Mouse (Mus musculus): ENCODE data around the gene Ier2.

Ier2 gene

GRCm38 (mm10) chr8:84662581-84663065 is at the start of gene Ier2:
Ier2 (minus strand) TSS chr8:84662852.
- peak; percentile 92 for DNase-seq

GRCm38 (mm10) chr8:84711933-84712758 is 49.5 kb upstream of the Ier2 start:
- DNase-seq: no peak

- no peak for DNase-seq
These were observed 48.7 kb upstream of the Ier2 start for GRCm38 (mm10) chr8:84711312-84711711.

GRCm38 (mm10) chr8:84709931-84710330 is 47.3 kb upstream of the Ier2 start:
- DNase-seq: no peak

GRCm38 (mm10) chr8:84708774-84709475 is 46.3 kb upstream of the Ier2 start:
- peak; percentile 87 for DNase-seq

DNA sequence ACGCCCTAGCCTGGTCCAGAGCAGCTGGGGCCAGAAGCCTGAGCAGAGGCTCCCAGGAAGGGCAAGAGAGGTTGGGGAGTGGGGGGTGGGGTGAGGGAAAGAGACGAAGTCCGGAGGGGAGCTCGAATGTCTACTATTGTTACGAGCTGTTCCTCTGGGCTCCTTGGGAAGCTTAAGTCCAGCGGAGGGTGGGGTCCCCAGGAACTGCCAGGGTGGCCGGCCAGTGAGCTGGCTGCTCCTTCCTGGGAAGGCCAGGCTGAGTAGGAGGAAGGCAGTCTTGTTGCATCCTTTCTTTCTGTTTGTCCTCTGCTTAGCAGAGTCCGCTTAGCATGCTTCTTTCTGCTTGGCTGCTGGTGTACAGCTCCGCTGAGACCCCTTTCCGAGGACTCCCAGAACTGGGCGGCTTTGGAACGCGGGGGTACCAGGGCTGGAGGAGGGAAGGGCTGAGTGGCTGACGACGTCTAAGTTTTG is 45.5 kb upstream of the Ier2 start:
- no peak for DNase-seq

GRCm38 (mm10) chr8:84707267-84707883 is 44.7 kb upstream of the Ier2 start:
- DNase-seq: peak; percentile 63

DNA sequence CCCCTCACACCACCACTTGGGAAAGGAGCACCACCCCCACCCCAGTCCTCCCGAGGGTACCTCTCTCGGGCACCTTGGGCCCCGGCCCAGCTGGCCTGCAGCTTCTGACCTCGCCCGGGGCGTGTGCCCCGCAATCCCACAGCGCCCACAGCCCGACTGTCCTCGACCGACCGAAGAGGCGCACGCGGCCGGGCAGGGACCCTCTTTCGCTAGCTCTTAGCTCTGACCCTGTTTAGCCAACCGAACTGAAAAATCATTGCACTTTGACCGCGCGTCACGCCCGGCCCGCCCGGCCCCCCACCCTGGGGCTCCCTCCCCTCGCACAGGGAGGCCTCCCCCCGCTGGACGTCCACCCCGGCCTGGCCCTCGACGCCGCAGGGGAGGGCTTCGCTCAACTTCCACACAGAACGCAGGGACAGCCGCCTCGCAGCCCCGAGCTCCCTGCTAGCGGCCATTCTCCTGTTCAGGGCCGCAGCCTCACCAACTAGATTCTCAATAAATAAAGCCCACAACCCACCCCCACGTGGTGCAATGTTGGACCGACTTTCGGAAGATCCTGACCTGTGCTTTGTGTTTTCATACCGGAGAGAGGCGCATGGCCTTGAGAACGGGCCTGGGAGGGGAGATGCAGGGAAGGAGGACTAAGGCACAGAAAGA is 44.1 kb upstream of the Ier2 start:
- peak; percentile 15 for DNase-seq

DNA sequence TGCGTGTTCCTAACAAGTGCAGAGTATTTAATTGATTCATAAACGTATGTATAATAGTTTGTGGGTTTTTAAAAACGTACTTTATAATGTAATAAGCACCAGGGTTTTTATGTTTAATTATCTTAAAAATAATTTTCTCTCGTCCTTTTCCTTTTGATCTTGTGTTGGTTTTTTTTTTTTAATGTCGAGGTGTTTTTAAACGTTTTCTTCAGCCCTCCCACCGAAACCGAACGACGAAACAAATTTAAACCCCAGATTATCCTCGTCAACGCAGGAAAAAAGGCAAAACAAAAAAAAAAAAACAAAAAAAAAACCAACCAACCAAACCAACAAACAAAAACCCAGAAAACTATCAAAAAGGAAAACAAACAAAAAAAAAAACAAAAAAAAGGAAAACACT is 43.3 kb upstream of the Ier2 start:
- DNase-seq: no peak

DNA sequence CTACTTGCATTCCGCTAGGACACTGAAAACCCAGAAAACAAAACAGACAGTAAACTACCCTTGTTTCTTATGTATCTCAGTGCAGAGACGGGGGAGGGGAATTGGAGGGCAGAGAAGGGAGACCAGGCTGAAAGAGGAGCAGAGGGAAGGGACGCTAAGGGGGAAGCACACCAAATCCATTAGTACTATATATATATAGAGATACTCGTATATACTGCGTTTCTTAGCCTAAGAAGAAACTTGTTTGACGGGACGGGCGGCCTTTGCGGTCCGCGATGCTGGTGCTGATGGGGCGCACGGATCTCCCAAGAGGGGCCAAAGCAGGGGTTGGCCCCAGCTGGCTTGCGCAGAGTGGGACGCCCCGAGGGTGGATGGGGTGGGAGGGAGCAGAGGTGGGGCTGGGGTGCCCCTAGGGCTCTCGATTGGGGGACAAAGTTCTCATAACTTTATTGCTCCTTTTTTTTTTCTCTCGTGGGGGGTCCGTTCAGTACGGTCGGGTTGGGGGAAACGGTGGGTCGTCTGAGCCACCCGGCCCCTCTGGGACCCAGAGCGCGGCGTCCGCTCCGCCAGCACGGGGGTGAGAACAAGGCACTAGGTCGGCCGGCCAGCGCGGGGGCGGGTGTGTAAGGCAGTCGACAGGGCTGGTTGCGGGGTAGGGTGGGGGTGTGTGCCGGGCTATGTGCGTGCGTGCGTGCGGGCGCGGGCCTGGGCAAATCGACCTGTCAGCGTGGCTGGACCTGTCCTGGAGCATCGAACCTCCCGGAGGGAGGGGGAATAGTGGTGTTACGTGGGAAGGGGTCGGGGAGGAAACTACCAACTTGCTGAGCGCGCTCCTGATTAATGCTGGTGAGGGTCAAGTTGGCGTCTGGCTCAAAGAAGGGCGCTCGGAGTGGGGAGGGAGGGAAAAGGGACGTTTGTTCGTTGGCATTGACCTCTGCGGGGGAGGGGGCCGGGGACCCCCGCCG is 42.5 kb upstream of the Ier2 start:
- DNase-seq: peak; percentile 31

DNA sequence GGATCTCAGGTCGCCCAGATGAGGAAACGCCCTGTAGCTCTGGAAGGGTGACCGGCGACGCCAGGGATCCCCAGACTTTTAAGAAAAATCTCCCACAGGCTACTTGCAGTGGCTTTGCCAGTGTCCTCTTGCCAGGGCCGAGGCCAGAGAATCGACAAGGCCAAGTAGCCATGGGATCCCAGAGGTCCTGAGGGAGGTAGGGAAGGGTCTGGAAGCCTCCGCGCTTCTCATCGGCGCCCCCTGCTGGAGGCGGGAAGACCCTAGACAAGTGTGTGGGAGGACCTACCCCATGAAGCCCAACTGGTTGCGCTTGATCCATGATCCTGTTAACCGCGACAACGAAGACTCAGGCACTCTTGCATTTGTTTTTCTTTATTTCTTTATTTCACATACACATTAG is 41.7 kb upstream of the Ier2 start:
- peak; percentile 91 for DNase-seq

- DNase-seq: peak; percentile 64
These were observed 41.0 kb upstream of the Ier2 start for GRCm38 (mm10) chr8:84703466-84704249.

GRCm38 (mm10) chr8:84702963-84703465 is 40.4 kb upstream of the Ier2 start:
- no peak for DNase-seq

- peak; percentile 15 for DNase-seq
These were observed 39.9 kb upstream of the Ier2 start for GRCm38 (mm10) chr8:84702561-84702960.

- peak; percentile 59 for DNase-seq
These were observed 38.6 kb upstream of the Ier2 start, which contains the start of gene Lyl1 for GRCm38 (mm10) chr8:84700941-84701911. Lyl1 (plus strand) TSS chr8:84701457.

GRCm38 (mm10) chr8:84700526-84700925 is 37.9 kb upstream of the Ier2 start:
- DNase-seq: peak; percentile 32

DNA sequence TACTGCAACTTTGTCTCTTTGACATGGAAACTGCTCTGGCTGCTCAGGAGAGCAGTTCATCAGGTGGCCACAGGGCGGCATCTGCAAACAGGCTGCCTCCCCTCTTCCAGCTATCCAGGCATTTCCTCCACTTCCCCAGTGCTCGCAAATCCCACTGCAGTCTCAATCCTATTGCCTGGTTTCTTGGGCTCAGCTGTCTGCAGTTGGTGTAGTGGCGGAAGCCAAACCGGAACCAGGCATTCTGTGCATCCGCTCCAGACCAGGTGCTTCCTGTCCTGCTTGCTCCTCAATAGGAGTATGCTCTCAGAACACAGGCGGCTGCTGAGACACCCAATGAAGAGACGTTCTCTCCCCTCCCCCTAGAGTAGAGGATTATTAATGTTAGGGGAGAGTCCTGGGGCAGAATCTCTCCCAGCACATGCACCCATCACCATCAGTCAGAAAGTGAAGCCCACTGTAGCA is 37.2 kb upstream of the Ier2 start:
- peak; percentile 76 for DNase-seq

DNA sequence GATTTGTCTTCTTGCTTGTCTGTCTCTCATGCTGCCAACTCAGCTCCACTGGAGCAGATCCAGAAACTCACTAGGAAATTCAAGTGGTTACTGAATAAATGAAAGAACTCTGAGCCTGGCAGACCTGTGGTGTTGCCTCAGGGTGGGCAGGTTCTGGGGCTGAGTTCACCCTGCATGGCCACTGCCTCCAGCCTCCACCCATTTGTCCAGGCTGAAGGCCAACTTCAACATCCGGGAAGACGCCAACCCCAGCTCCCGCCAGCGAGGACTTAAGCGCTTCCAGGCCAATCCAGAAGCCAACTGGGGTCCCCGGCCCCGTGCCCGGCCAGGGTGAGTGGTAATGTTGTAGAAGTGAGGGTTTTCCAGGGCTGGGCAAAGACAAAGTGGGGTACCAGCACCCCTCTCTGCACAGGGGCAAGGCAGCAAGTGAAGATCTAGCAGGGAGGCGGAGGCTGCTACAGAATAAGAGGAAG is 36.3 kb upstream of the Ier2 start:
- peak; percentile 27 for DNase-seq

- no peak for DNase-seq
These were observed 35.6 kb upstream of the Ier2 start for GRCm38 (mm10) chr8:84698288-84698687.
